Mouse (Mus musculus): ENCODE measurements around the gene Ugdh.

DNA sequence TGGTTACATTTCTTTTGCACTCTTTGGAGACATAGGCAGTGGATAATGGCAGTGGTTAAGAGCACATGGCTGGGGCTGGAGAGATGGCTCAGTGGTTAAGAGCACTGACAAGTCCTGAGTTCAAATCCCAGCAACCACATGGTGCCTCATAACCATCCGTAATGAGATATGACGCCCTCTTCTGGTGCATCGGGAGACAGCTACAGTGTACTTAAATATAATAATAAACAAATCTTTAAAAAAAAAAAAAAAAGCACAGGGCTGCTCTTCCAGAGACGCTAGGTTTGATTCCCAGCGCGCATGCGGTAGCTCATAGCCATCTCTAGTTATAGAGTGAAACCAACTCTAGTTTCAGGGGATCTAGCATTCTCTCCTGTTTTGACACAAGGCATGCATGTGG is 41.3 kb downstream of the Ugdh start:
- TF ChIP-seq HCFC1 (IDR thresholded peaks at IDR 0.05; ENCODE audit: borderline replicate concordance, insufficient read depth, low read length) (no peak), ZC3H11A (IDR thresholded peaks at IDR 0.05; ENCODE audit: borderline replicate concordance, low read depth, low read length) (no peak), ZNF384 (IDR thresholded peaks at IDR 0.05; ENCODE audit: low read depth, low read length) (peak; percentile 58; the same call in 1 of the 2 replicates), MAFK (IDR thresholded peaks at IDR 0.05; ENCODE audit: insufficient read depth, low read depth, low read length) (no peak)

Data from ES-E14 (cell line).